Mouse (Mus musculus) liver, embryonic 13.5 days (tissue): ENCODE results near the gene Smurf2. TPM values are rescaled to one million over a fixed set of nuclear protein-coding genes. Genes with fewer than 3 reads are reported as not detected.

Source experiments
- ATAC-seq: fragments of 200-750 bp; cut with Nextera tagmentation; 2 replicates; pipeline ENCODE4 v1.8.0; 2017; ENCODE audit warnings: low read depth, mild to moderate bottlenecking, moderate number of reproducible peaks, moderate library complexity
- DNase-seq: peaks from one replicate; pipeline ENCODE4 v3.0.0; 2022
- H3K27ac ChIP-seq: fragments of 300-500 bp; sonication (generic); 2 replicates; pipeline ENCODE4 v1.5.1; 2015; ENCODE audit warnings: moderate library complexity, mild to moderate bottlenecking, inconsistent platforms
- H3K27me3 ChIP-seq: fragments of 300-500 bp; sonication (generic); 2 replicates; pipeline ENCODE4 v1.6.1; 2015; ENCODE audit warnings: mild to moderate bottlenecking, inconsistent platforms
- H3K36me3 ChIP-seq: fragments of 300-500 bp; sonication (generic); 2 replicates; pipeline ENCODE4 v1.6.1; 2015; ENCODE audit warnings: mild to moderate bottlenecking, inconsistent platforms
- H3K4me1 ChIP-seq: fragments of 300-500 bp; sonication (generic); replicated peaks from 2 replicates; pipeline ENCODE4 v1.6.1; 2015; ENCODE audit warnings: inconsistent platforms
- H3K4me2 ChIP-seq: fragments of 300-500 bp; sonication (generic); 2 replicates; pipeline ENCODE4 v1.6.1; 2015; ENCODE audit warnings: inconsistent platforms, mild to moderate bottlenecking, moderate library complexity
- H3K4me3 ChIP-seq: fragments of 300-500 bp; sonication (generic); replicated peaks from 2 replicates; pipeline ENCODE4 v1.5.1; 2015; ENCODE audit warnings: mild to moderate bottlenecking, inconsistent platforms
- H3K9ac ChIP-seq: fragments of 300-500 bp; sonication (generic); 2 replicates; pipeline ENCODE4 v1.6.1; 2015; ENCODE audit warnings: mild to moderate bottlenecking, inconsistent platforms
- H3K9me3 ChIP-seq: fragments of 300-500 bp; sonication (generic); replicated peaks from 2 replicates; pipeline ENCODE4 v1.6.1; 2016; ENCODE audit warnings: inconsistent platforms
- WGBS: fragments of 180-500 bp; shearing (Covaris S2); methylation state at CpG from one replicate; pipeline ENCODE4 v1.1.7; 2015; ENCODE audit not compliant: insufficient replicate concordance; 5-methylcytosine and 5-hydroxymethylcytosine counted together
- polyA plus RNA-seq: library from polyadenylated mRNA; unstranded; fragments of >200 nt; fragmentation: Nextera tagmentation; extraction: Ambion mirVana; gene quantifications from 2 replicates; pipeline ENCODE4 v1.2.1, GENCODE M21; 2015

Gene Smurf2
- polyA plus RNA-seq, result 2.5 and 3.0 TPM in 2 replicates

GRCm38 (mm10) chr11:106920551-106921379, at the start of gene Smurf2:
Gene Smurf2, minus strand, starts transcription at chr11:106920715.
- DNase-seq, result peak; percentile 76
- WGBS, result 3% methylated on average over 61 of the region's 72 CpGs
- peak within 1 kb of the TSS; percentile 90 for H3K4me3 ChIP-seq
- H3K27me3 ChIP-seq, result no peaks in the 10 kb centered on the region
- H3K36me3 ChIP-seq, result no peaks in the 10 kb centered on the region
- peaks cover 30% of the 10 kb centered on the region for H3K4me1 ChIP-seq
- H3K9ac ChIP-seq, result peak within 1 kb of the TSS; percentile 95
- H3K4me2 ChIP-seq, result peak within 1 kb of the TSS; percentile 97
- no peaks in the 10 kb centered on the region for H3K9me3 ChIP-seq
- H3K27ac ChIP-seq, result peak within 1 kb of the TSS; percentile 88
- peak; percentile 94 for ATAC-seq

GRCm38 (mm10) chr11:106969798-106970197, 49.3 kb upstream of the Smurf2 start:
- H3K9me3 ChIP-seq, result no peaks in the 10 kb centered on the region
- 85% methylated on average over 8 of the region's 8 CpGs for WGBS
- H3K27ac ChIP-seq, result no peak overlapping the region
- no peak for DNase-seq
- H3K27me3 ChIP-seq, result no peaks in the 10 kb centered on the region
- no peak overlapping the region for H3K9ac ChIP-seq
- no peak overlapping the region for H3K4me3 ChIP-seq
- no peaks in the 10 kb centered on the region for H3K36me3 ChIP-seq
- no peaks in the 10 kb centered on the region for H3K4me1 ChIP-seq
- H3K4me2 ChIP-seq, result no peak overlapping the region
- no peak for ATAC-seq

GRCm38 (mm10) chr11:106967630-106968029, 47.1 kb upstream of the Smurf2 start:
- H3K27me3 ChIP-seq, result no peaks in the 10 kb centered on the region
- H3K4me2 ChIP-seq, result no peak overlapping the region
- H3K9ac ChIP-seq, result no peak overlapping the region
- H3K4me3 ChIP-seq, result no peak overlapping the region
- no peaks in the 10 kb centered on the region for H3K36me3 ChIP-seq
- H3K9me3 ChIP-seq, result no peaks in the 10 kb centered on the region
- no peaks in the 10 kb centered on the region for H3K4me1 ChIP-seq
- no peak overlapping the region; the same call in 1 of the 2 replicates for H3K27ac ChIP-seq
- peak; percentile 29; the same call in 1 of the 2 replicates for ATAC-seq
- 49% methylated on average over 10 of the region's 10 CpGs for WGBS
- no peak for DNase-seq

GRCm38 (mm10) chr11:106965881-106966280, 45.4 kb upstream of the Smurf2 start:
- DNase-seq, result no peak
- WGBS, result 72% methylated on average over 4 of the region's 4 CpGs
- ATAC-seq, result no peak

GRCm38 (mm10) chr11:106962310-106962709, 41.8 kb upstream of the Smurf2 start:
- Histone ChIP-seq H3K9me3 (no peaks in the 10 kb centered on the region), H3K4me3 (no peak overlapping the region), H3K4me1 (peaks cover 11% of the 10 kb centered on the region), H3K36me3 (no peaks in the 10 kb centered on the region), H3K9ac (no peak overlapping the region), H3K27me3 (no peaks in the 10 kb centered on the region), H3K27ac (peak overlapping the region; percentile 53; the same call in 1 of the 2 replicates), H3K4me2 (no peak overlapping the region)
- DNase-seq (no peak), ATAC-seq (no peak)
- WGBS, result 67% methylated on average over 9 of the region's 9 CpGs

More at GRCm38 (mm10) chr11:106965881-106966280, 45.4 kb upstream of the Smurf2 start:
- Histone ChIP-seq H3K4me3 (no peak overlapping the region), H3K9ac (no peak overlapping the region), H3K4me1 (peaks cover 11% of the 10 kb centered on the region), H3K27me3 (no peaks in the 10 kb centered on the region), H3K4me2 (no peak overlapping the region), H3K27ac (no peak overlapping the region), H3K36me3 (no peaks in the 10 kb centered on the region), H3K9me3 (no peaks in the 10 kb centered on the region)

GRCm38 (mm10) chr11:106961471-106962081, 41.1 kb upstream of the Smurf2 start:
- Histone ChIP-seq H3K9ac (no peak overlapping the region), H3K27ac (peak overlapping the region; percentile 53; the same call in 1 of the 2 replicates)

GRCm38 (mm10) chr11:106959121-106959520, 38.6 kb upstream of the Smurf2 start:
- no peak for DNase-seq
- Histone ChIP-seq H3K9ac (no peak overlapping the region), H3K4me2 (no peak overlapping the region), H3K4me1 (peaks cover 11% of the 10 kb centered on the region), H3K4me3 (no peak overlapping the region), H3K36me3 (no peaks in the 10 kb centered on the region), H3K9me3 (no peaks in the 10 kb centered on the region), H3K27me3 (no peaks in the 10 kb centered on the region), H3K27ac (no peak overlapping the region)
- no peak for ATAC-seq
- 62% methylated on average over 5 of the region's 5 CpGs for WGBS

More at GRCm38 (mm10) chr11:106961471-106962081, 41.1 kb upstream of the Smurf2 start:
- no peaks in the 10 kb centered on the region for H3K9me3 ChIP-seq
- DNase-seq (no peak), ATAC-seq (no peak)
- H3K36me3 ChIP-seq, result no peaks in the 10 kb centered on the region
- WGBS, result 17% methylated on average over 13 of the region's 13 CpGs
- no peaks in the 10 kb centered on the region for H3K27me3 ChIP-seq
- no peak overlapping the region for H3K4me3 ChIP-seq
- peaks cover 11% of the 10 kb centered on the region for H3K4me1 ChIP-seq
- no peak overlapping the region for H3K4me2 ChIP-seq

GRCm38 (mm10) chr11:106958407-106959071, 38.0 kb upstream of the Smurf2 start:
- Histone ChIP-seq H3K27ac (no peak overlapping the region), H3K4me1 (peaks cover 11% of the 10 kb centered on the region), H3K27me3 (no peaks in the 10 kb centered on the region), H3K4me2 (no peak overlapping the region), H3K9ac (no peak overlapping the region), H3K9me3 (no peaks in the 10 kb centered on the region), H3K36me3 (no peaks in the 10 kb centered on the region), H3K4me3 (no peak overlapping the region)
- DNase-seq (no peak), ATAC-seq (no peak)
- WGBS, result 66% methylated on average over 6 of the region's 6 CpGs

GRCm38 (mm10) chr11:106957271-106957980, 36.9 kb upstream of the Smurf2 start:
- 13% methylated on average over 12 of the region's 12 CpGs for WGBS
- ATAC-seq, result no peak
- peaks cover 10% of the 10 kb centered on the region for H3K4me1 ChIP-seq
- H3K9me3 ChIP-seq, result no peaks in the 10 kb centered on the region
- no peak overlapping the region for H3K9ac ChIP-seq
- H3K4me3 ChIP-seq, result no peak overlapping the region
- DNase-seq, result peak; percentile 8
- no peaks in the 10 kb centered on the region for H3K36me3 ChIP-seq
- no peaks in the 10 kb centered on the region for H3K27me3 ChIP-seq
- H3K27ac ChIP-seq, result no peak overlapping the region
- 0 out of 2 replicates have a peak overlapping the region, but pooled peaks have one; percentile 0 for H3K4me2 ChIP-seq

- H3K4me2 ChIP-seq, result no peak overlapping the region
- no peaks in the 10 kb centered on the region for H3K36me3 ChIP-seq
- no peaks in the 10 kb centered on the region; the same call in 1 of the 2 replicates for H3K4me1 ChIP-seq
- no peaks in the 10 kb centered on the region for H3K27me3 ChIP-seq
- H3K4me3 ChIP-seq, result no peak overlapping the region
- DNase-seq (no peak), ATAC-seq (no peak)
- 63% methylated on average over 8 of the region's 8 CpGs for WGBS
- H3K9ac ChIP-seq, result no peak overlapping the region
- H3K27ac ChIP-seq, result no peak overlapping the region
- H3K9me3 ChIP-seq, result no peaks in the 10 kb centered on the region
These were observed 34.1 kb upstream of the Smurf2 start for GRCm38 (mm10) chr11:106954566-106954965.
